Mouse (Mus musculus) E14TG2a.4 (cell line): ENCODE data around the gene Arntl2.

Experiments used
- CTCF ChIP-seq: conservative IDR thresholded peaks from 2 replicates; pipeline ENCODE4 v1.5.1; 2014; ENCODE audit warnings: low read length
- NANOG ChIP-seq: IDR thresholded peaks from 2 replicates; pipeline ENCODE4 v1.6.1; 2014; ENCODE audit warnings: borderline replicate concordance, low read length, mixed read lengths

DNA sequence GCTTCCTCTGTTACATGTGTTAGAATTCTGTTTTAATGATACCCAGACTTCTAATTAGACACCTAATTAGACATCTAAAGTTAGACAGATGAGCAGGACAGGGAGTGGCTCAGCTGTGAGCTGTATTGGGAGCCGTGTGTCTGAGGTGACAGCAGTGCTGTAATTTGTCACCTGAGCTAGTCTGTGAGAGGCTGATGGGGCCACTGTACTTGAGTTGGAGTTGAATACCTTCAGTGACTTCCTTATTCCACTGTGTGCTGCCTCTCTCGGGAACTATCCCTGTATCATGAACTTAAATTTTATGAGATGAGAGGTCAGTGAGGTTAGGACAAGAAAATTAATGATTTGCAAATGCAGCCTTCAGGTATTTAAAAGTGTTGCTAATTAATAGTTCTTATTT is 31.3 kb upstream of the Arntl2 start:
- TF ChIP-seq CTCF (no peak), NANOG (no peak)
